Comparison of ENCODE assay signal across 33 mouse cellular contexts in genomic region chr2:61470521-61470920, GRCm38 (mm10).
A peak's percentile ranks its signal among the peaks of the same experiment; 100 is the strongest.
DNase-seq lines count a peak whose midpoint lies in the region; ATAC-seq and TF ChIP-seq lines count a peak whose summit lies in the region.
"Had no signal": no experiment of that assay in that cellular context is flagged by ENCODE, and none has a peak within 500 bp of the region (broad histone marks: within the 10 kb centered on the region; RNA-seq: fewer than 3 reads in every experiment).

No protein-coding gene starts in this region.

- H3K4me1 ChIP-seq in G1E (ENCODE audit: insufficient read depth, low read depth, low read length), result no peaks in the 10 kb centered on the region
- H3K4me1 ChIP-seq in liver, embryonic 13.5 days (replicated peaks), result peaks cover 23% of the 10 kb centered on the region
- H3K4me1 ChIP-seq: embryonic facial prominence, embryonic 10.5 days; embryonic facial prominence, embryonic 15.5 days; hindbrain, embryonic 10.5 days; hindbrain, embryonic 15.5 days; limb, embryonic 13.5 days; midbrain, embryonic 12.5 days; neural tube, embryonic 12.5 days had no signal

- DNase-seq in G1E (ENCODE audit: low spot score) (no peak), MEL-GATA-1-ER (ENCODE audit: extremely low read depth, low read depth) (peak; percentile 94)
- DNase-seq in liver, embryonic 13.5 days, result peak; percentile 26
- no peak for DNase-seq in gastrocnemius, adult 8-10 months (ENCODE audit: low spot score in 2 of 2)
- DNase-seq in T-cell, adult 2 months (ENCODE audit: low spot score), result no peak
- DNase-seq in kidney, adult 8-10 months, result no peak
- DNase-seq: adrenal gland, postnatal 14 days; cerebellum, adult 2 months; cerebellum, postnatal 14 days; gastrocnemius, postnatal 10 days; heart, postnatal 14 days; kidney, adult 11 months; kidney, postnatal 36 days; lung, adult 2 months; lung, postnatal 10 days; thymus, adult 2 months; thymus, postnatal 4 days had no signal

- no peak for TF ChIP-seq CTCF in G1E (IDR thresholded peaks at IDR 0.05; ENCODE audit: low read depth, low read length)

- peak overlapping the region; percentile 15; the same call in 1 of the 2 replicates for H3K4me2 ChIP-seq in liver, embryonic 13.5 days
- H3K4me2 ChIP-seq: embryonic facial prominence, embryonic 15.5 days; hindbrain, embryonic 15.5 days; limb, embryonic 13.5 days; midbrain, embryonic 12.5 days; neural tube, embryonic 12.5 days had no signal

- no peaks in the 10 kb centered on the region for H3K9me3 ChIP-seq in G1E (replicated peaks)
- no peaks in the 10 kb centered on the region for H3K9me3 ChIP-seq in liver, embryonic 13.5 days (replicated peaks)
- H3K9me3 ChIP-seq: embryonic facial prominence, embryonic 10.5 days; embryonic facial prominence, embryonic 15.5 days; hindbrain, embryonic 10.5 days; hindbrain, embryonic 15.5 days; limb, embryonic 13.5 days; midbrain, embryonic 12.5 days; neural tube, embryonic 12.5 days had no signal

- no peak overlapping the region for H3K9ac ChIP-seq in liver, embryonic 13.5 days
- H3K9ac ChIP-seq: embryonic facial prominence, embryonic 15.5 days; hindbrain, embryonic 15.5 days; limb, embryonic 13.5 days; midbrain, embryonic 12.5 days; neural tube, embryonic 12.5 days had no signal

- WGBS in liver, embryonic 13.5 days (ENCODE audit: insufficient replicate concordance), result 41% methylated on average over 5 of the region's 5 CpGs

- H3K27me3 ChIP-seq in G1E (ENCODE audit: insufficient read depth, low read length), result no peaks in the 10 kb centered on the region; the same call in 1 of the 2 replicates
- H3K27me3 ChIP-seq in liver, embryonic 13.5 days, result no peaks in the 10 kb centered on the region
- H3K27me3 ChIP-seq: embryonic facial prominence, embryonic 15.5 days; hindbrain, embryonic 15.5 days; limb, embryonic 13.5 days; midbrain, embryonic 12.5 days; neural tube, embryonic 12.5 days; Patski had no signal

- H3K27ac ChIP-seq in liver, embryonic 13.5 days, result no peak overlapping the region
- H3K27ac ChIP-seq: embryonic facial prominence, embryonic 10.5 days; embryonic facial prominence, embryonic 15.5 days; hindbrain, embryonic 10.5 days; hindbrain, embryonic 15.5 days; layer of hippocampus, adult 2 months; left cerebral cortex, adult 2 months; limb, embryonic 13.5 days; macrophage; midbrain, embryonic 12.5 days; neural tube, embryonic 12.5 days had no signal

- 0 out of 2 replicates have a peak, but pooled peaks have one; percentile 22 for ATAC-seq in G1E (ENCODE audit: extremely low read depth, insufficient number of reproducible peaks, low FRiP score, poor library complexity, severe bottlenecking)
- ATAC-seq in liver, embryonic 13.5 days (ENCODE audit: low read depth), result peak; percentile 92
- peak; percentile 96 for ATAC-seq in megakaryocyte progenitor cell, adult 5-6 weeks (replicated peaks; ENCODE audit: poor library complexity)
- ATAC-seq: CD4-positive, CD25-positive, alpha-beta regulatory T cell, adult 4 months; forebrain, embryonic 14.5 days; inflammation-experienced regulatory T-cells, adult 6 months; Patski had no signal

- no peak overlapping the region for H3K4me3 ChIP-seq in G1E (ENCODE audit: low read depth, low read length)
- no peak overlapping the region for H3K4me3 ChIP-seq in liver, embryonic 13.5 days (replicated peaks)
- H3K4me3 ChIP-seq: embryonic facial prominence, embryonic 10.5 days; embryonic facial prominence, embryonic 15.5 days; hindbrain, embryonic 10.5 days; hindbrain, embryonic 15.5 days; layer of hippocampus, adult 2 months; left cerebral cortex, adult 2 months; limb, embryonic 13.5 days; midbrain, embryonic 12.5 days; myocyte; neural tube, embryonic 12.5 days had no signal

- no peaks in the 10 kb centered on the region for H3K36me3 ChIP-seq in G1E (replicated peaks)
- no peaks in the 10 kb centered on the region for H3K36me3 ChIP-seq in liver, embryonic 13.5 days
- H3K36me3 ChIP-seq: embryonic facial prominence, embryonic 10.5 days; embryonic facial prominence, embryonic 15.5 days; hindbrain, embryonic 10.5 days; hindbrain, embryonic 15.5 days; limb, embryonic 13.5 days; midbrain, embryonic 12.5 days; neural tube, embryonic 12.5 days had no signal

Comparison
In these comparisons a context has a peak if more than half of its experiments do, and no peak if none do; other contexts are left out.
1. ATAC-seq: peak in every context shown above with its lines; median percentile 96 in megakaryocyte progenitor cell, adult 5-6 weeks; 92 in liver, embryonic 13.5 days; 22 in G1E.
2. DNase-seq: peak in MEL-GATA-1-ER (single experiment) and liver, embryonic 13.5 days (single experiment); none in G1E (single experiment), gastrocnemius, adult 8-10 months (0 of 2), T-cell, adult 2 months (single experiment) and kidney, adult 8-10 months (0 of 2).